Mouse (Mus musculus) stomach, postnatal 0 days (tissue): ENCODE measurements at regions not wholly inside any gene's neighbourhood (a gene's known extent, or its start where the extent isn't known, plus 50 kb on each side); places are given as distances from the start of the nearest gene placed in this dataset.

Source experiments
- ATAC-seq: fragments of 200-750 bp; cut with Nextera tagmentation; 2 replicates; pipeline ENCODE4 v1.8.0; 2017; ENCODE audit not compliant: low FRiP score, low TSS enrichment
- DNase-seq: peaks from one replicate; pipeline ENCODE4 v3.0.0-alpha.2; 2016; ENCODE audit warnings: low spot score
- H3K27ac ChIP-seq: fragments of 300-500 bp; sonication (generic); replicated peaks from 2 replicates; pipeline ENCODE4 v1.5.1; 2014; ENCODE audit warnings: mild to moderate bottlenecking, control low read depth
- H3K27me3 ChIP-seq: fragments of 300-500 bp; sonication (generic); 2 replicates; pipeline ENCODE4 v1.6.1; 2014; ENCODE audit warnings: low read length; ENCODE audit not compliant: control insufficient read depth, insufficient read depth
- H3K36me3 ChIP-seq: fragments of 300-500 bp; sonication (generic); 2 replicates; pipeline ENCODE4 v1.6.1; 2014; ENCODE audit warnings: low read length, mixed read lengths; ENCODE audit not compliant: control insufficient read depth, insufficient read depth
- H3K4me1 ChIP-seq: fragments of 300-500 bp; sonication (generic); replicated peaks from 2 replicates; pipeline ENCODE4 v1.6.1; 2014; ENCODE audit warnings: antibody characterized with exemption; ENCODE audit not compliant: control insufficient read depth, insufficient read depth
- H3K4me2 ChIP-seq: fragments of 300-500 bp; sonication (generic); replicated peaks from 2 replicates; pipeline ENCODE4 v1.6.1; 2014; ENCODE audit warnings: low read depth, mild to moderate bottlenecking, control low read depth, moderate library complexity
- H3K4me3 ChIP-seq: fragments of 300-500 bp; sonication (generic); 2 replicates; pipeline ENCODE4 v1.5.1; 2014; ENCODE audit warnings: low read depth, low read length, control low read depth
- H3K9ac ChIP-seq: fragments of 300-500 bp; sonication (generic); 2 replicates; pipeline ENCODE4 v1.6.1; 2014; ENCODE audit warnings: mild to moderate bottlenecking, low read length, control low read depth, mixed read lengths
- H3K9me3 ChIP-seq: fragments of 300-500 bp; sonication (generic); 2 replicates; pipeline ENCODE4 v1.6.1; 2016; ENCODE audit warnings: low read length; ENCODE audit not compliant: control insufficient read depth
- CTCF ChIP-seq: IDR thresholded peaks from 2 replicates; pipeline ENCODE4 v1.5.1; 2016; ENCODE audit warnings: antibody characterized with exemption, low read depth, mild to moderate bottlenecking, moderate library complexity
- EP300 ChIP-seq: optimal IDR thresholded peaks from 2 replicates; pipeline ENCODE3; 2016; ENCODE audit warnings: antibody characterized with exemption
- WGBS: fragments of 180-500 bp; shearing (Covaris S2); extraction: QIAGEN DNeasy Blood & Tissue Kit; methylation state at CpG from one replicate; pipeline ENCODE4 v1.1.7; 2014; 5-methylcytosine and 5-hydroxymethylcytosine counted together

- no peak overlapping the region for H3K4me3 ChIP-seq
- no peak overlapping the region for H3K27ac ChIP-seq
- H3K9ac ChIP-seq = no peak overlapping the region
- TF ChIP-seq EP300 (no peak), CTCF (no peak)
- ATAC-seq = no peak
- H3K36me3 ChIP-seq = no peaks in the 10 kb centered on the region
- no peaks in the 10 kb centered on the region for H3K27me3 ChIP-seq
- 59% methylated on average over 3 of the region's 3 CpGs for WGBS
- H3K4me2 ChIP-seq = no peak overlapping the region
- no peaks in the 10 kb centered on the region for H3K4me1 ChIP-seq
- H3K9me3 ChIP-seq = no peaks in the 10 kb centered on the region
- no peak for DNase-seq
Observed at GRCm38 (mm10) chr8:64542501-64542900, 150.4 kb downstream of the Cpe start.

DNA sequence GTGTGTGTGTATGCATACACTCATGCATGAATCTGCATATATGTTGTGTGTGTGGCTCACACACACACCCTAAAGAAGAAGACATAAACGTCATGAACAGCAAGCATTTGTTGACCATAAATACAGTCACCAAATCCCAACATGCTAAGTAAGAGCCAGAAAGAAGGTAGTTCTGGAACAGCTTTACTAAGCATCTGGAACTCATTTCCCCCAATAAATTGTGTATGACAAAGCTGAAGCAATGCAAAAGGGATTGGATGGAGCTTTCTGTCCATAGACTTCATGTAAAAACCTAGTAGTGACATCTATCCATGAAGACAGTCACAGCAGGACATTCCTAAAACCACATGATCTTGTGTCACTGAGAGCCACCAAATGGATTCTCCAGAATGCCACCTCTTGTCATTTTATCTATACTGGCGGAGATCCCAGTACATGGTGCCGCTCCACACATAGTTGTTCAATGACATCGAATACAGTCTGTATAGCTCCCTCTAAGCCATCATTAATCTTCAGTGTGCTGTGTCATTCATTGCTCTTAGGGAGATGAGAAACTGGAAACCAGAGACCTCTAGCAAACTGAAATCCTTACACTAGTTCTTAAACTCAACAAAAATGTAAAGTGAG lies 152.9 kb downstream of the Cpe start:
- Histone ChIP-seq H3K4me2 (no peak overlapping the region), H3K4me3 (no peak overlapping the region), H3K9me3 (no peaks in the 10 kb centered on the region), H3K36me3 (no peaks in the 10 kb centered on the region), H3K4me1 (no peaks in the 10 kb centered on the region), H3K9ac (no peak overlapping the region), H3K27ac (no peak overlapping the region), H3K27me3 (no peaks in the 10 kb centered on the region)
- 71% methylated on average over 4 of the region's 4 CpGs for WGBS
- DNase-seq (no peak), ATAC-seq (no peak)
- no peak for TF ChIP-seq EP300
- no peak for TF ChIP-seq CTCF

GRCm38 (mm10) chr8:64531780-64532179 lies 161.1 kb downstream of the Cpe start:
- 89% methylated on average over 2 of the region's 2 CpGs for WGBS
- Histone ChIP-seq H3K27me3 (no peaks in the 10 kb centered on the region), H3K9me3 (no peaks in the 10 kb centered on the region), H3K4me2 (no peak overlapping the region), H3K9ac (no peak overlapping the region), H3K4me3 (no peak overlapping the region), H3K36me3 (no peaks in the 10 kb centered on the region), H3K4me1 (no peaks in the 10 kb centered on the region), H3K27ac (no peak overlapping the region)
- DNase-seq (no peak), ATAC-seq (no peak)
- TF ChIP-seq EP300 (no peak), CTCF (no peak)

- H3K4me3 ChIP-seq = no peak overlapping the region
- 46% methylated on average over 8 of the region's 8 CpGs for WGBS
- H3K27me3 ChIP-seq = no peaks in the 10 kb centered on the region
- H3K36me3 ChIP-seq = no peaks in the 10 kb centered on the region
- no peak overlapping the region for H3K9ac ChIP-seq
- no peak overlapping the region for H3K4me2 ChIP-seq
- H3K27ac ChIP-seq = no peak overlapping the region
- ATAC-seq (peak; percentile 75), DNase-seq (no peak)
- TF ChIP-seq EP300 = no peak
- TF ChIP-seq CTCF = no peak
- no peaks in the 10 kb centered on the region for H3K9me3 ChIP-seq
- H3K4me1 ChIP-seq = no peaks in the 10 kb centered on the region
Observed at GRCm38 (mm10) chr8:64522441-64523102, 170.3 kb downstream of the Cpe start.

DNA sequence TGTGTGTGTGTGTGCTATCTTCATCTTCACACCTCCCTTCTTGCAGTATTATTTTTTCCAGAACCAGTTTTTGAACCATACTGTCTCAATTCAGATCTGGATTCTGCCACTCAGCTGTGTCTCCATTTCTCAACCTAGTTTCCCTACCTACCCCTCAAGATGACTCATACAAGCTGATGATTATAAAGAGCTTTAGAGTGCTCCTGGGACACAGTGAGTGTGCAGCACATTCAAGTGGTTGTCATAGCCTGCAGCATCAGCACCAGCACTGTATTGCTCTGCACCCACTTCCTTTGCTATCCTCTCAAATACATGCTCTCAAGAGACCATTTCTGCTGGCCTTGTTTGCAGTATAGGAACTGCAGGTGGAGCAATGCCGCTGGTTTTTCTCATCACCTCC lies 173.2 kb downstream of the Cpe start:
- Histone ChIP-seq H3K27me3 (no peaks in the 10 kb centered on the region), H3K4me1 (no peaks in the 10 kb centered on the region), H3K9me3 (no peaks in the 10 kb centered on the region), H3K4me2 (no peak overlapping the region), H3K9ac (no peak overlapping the region), H3K27ac (no peak overlapping the region), H3K4me3 (no peak overlapping the region), H3K36me3 (no peaks in the 10 kb centered on the region)
- ATAC-seq (no peak), DNase-seq (no peak)
- TF ChIP-seq EP300 (no peak), CTCF (no peak)
- 89% methylated on average over 1 of the region's 1 CpGs for WGBS

GRCm38 (mm10) chr8:64515923-64516322 lies 176.9 kb downstream of the Cpe start:
- H3K27ac ChIP-seq = no peak overlapping the region
- H3K9ac ChIP-seq = no peak overlapping the region
- no peaks in the 10 kb centered on the region for H3K4me1 ChIP-seq
- DNase-seq (no peak), ATAC-seq (no peak)
- H3K9me3 ChIP-seq = no peaks in the 10 kb centered on the region
- H3K36me3 ChIP-seq = no peaks in the 10 kb centered on the region
- no peak overlapping the region for H3K4me3 ChIP-seq
- WGBS = 75% methylated on average over 5 of the region's 5 CpGs
- H3K27me3 ChIP-seq = no peaks in the 10 kb centered on the region
- TF ChIP-seq CTCF (no peak), EP300 (no peak)
- no peak overlapping the region for H3K4me2 ChIP-seq
